Mouse (Mus musculus) kidney, postnatal 0 days (tissue): Measurements from ENCODE around the gene Dock4. TPM values are rescaled to one million over a fixed set of nuclear protein-coding genes. Genes with fewer than 3 reads are reported as not detected.

Source experiments
- ATAC-seq: fragments of 200-750 bp; cut with Nextera tagmentation; replicated peaks from 2 replicates; pipeline ENCODE4 v1.8.0; 2017; ENCODE audit warnings: low read depth, moderate number of reproducible peaks, moderate TSS enrichment, moderate library complexity; ENCODE audit not compliant: low FRiP score
- DNase-seq: peaks from one replicate; pipeline ENCODE4 v3.0.0-alpha.2; 2016; ENCODE audit warnings: low spot score
- H3K27ac ChIP-seq: fragments of 300-500 bp; sonication (generic); 2 replicates; pipeline ENCODE4 v1.5.1; 2014; ENCODE audit warnings: mild to moderate bottlenecking
- H3K27me3 ChIP-seq: fragments of 300-500 bp; sonication (generic); 2 replicates; pipeline ENCODE4 v1.6.1; 2014; ENCODE audit warnings: low read length, mixed read lengths; ENCODE audit not compliant: insufficient read depth
- H3K36me3 ChIP-seq: fragments of 300-500 bp; sonication (generic); 2 replicates; pipeline ENCODE4 v1.6.1; 2014; ENCODE audit warnings: low read length, mixed read lengths; ENCODE audit not compliant: insufficient read depth
- H3K4me1 ChIP-seq: fragments of 300-500 bp; sonication (generic); replicated peaks from 2 replicates; pipeline ENCODE4 v1.6.1; 2014; ENCODE audit warnings: antibody characterized with exemption, low read length, mixed read lengths; ENCODE audit not compliant: insufficient read depth
- H3K4me2 ChIP-seq: fragments of 300-500 bp; sonication (generic); 2 replicates; pipeline ENCODE4 v1.6.1; 2014; ENCODE audit warnings: mild to moderate bottlenecking, low read length, moderate library complexity, mixed read lengths
- H3K4me3 ChIP-seq: fragments of 300-500 bp; sonication (generic); replicated peaks from 2 replicates; pipeline ENCODE4 v1.5.1; 2014; ENCODE audit warnings: low read depth, low read length
- H3K9ac ChIP-seq: fragments of 300-500 bp; sonication (generic); 2 replicates; pipeline ENCODE4 v1.6.1; 2014; ENCODE audit warnings: low read depth, low read length
- H3K9me3 ChIP-seq: fragments of 300-500 bp; sonication (generic); replicated peaks from 2 replicates; pipeline ENCODE4 v1.6.1; 2016; ENCODE audit warnings: low read length, inconsistent platforms, mixed read lengths
- CTCF ChIP-seq: IDR thresholded peaks from 2 replicates; pipeline ENCODE4 v1.5.1; 2016; ENCODE audit warnings: antibody characterized with exemption, low read depth, mild to moderate bottlenecking, moderate library complexity
- WGBS: fragments of 180-500 bp; shearing (Covaris S2); extraction: QIAGEN DNeasy Blood & Tissue Kit; methylation state at CpG from one replicate; pipeline ENCODE4 v1.1.7; 2014; 5-methylcytosine and 5-hydroxymethylcytosine counted together
- polyA plus RNA-seq: library from polyadenylated mRNA; unstranded; fragments of >200 nt; fragmentation: Nextera tagmentation; extraction: Ambion mirVana; gene quantifications from 2 replicates; pipeline ENCODE4 v1.2.1, GENCODE M21; 2015

Gene Dock4
- polyA plus RNA-seq, 1 experiment from 2014 or later: 7.0 TPM

DNA sequence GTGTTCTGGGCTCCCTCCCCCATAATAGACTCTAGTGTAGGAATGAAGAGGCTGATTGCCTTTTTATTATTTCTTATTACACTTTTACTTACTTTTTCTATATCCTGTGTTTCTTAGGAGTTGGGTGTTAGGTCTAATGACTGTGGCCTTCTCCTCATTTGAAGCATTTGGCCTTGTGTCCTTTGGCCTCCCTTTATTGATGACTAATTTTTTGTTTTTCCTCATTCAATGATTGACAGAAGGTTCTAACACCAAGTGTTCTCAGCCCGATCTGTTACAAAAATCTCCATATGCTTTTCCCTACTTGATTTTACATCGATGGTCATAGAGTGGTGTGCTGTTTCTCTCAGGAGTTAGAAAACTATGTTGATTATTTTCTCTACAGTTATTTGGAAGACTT, 108.2 kb downstream of the Dock4 start:
- DNase-seq: no peak
- H3K4me3 ChIP-seq: no peak overlapping the region
- WGBS: 83% methylated on average over 2 of the region's 2 CpGs

DNA sequence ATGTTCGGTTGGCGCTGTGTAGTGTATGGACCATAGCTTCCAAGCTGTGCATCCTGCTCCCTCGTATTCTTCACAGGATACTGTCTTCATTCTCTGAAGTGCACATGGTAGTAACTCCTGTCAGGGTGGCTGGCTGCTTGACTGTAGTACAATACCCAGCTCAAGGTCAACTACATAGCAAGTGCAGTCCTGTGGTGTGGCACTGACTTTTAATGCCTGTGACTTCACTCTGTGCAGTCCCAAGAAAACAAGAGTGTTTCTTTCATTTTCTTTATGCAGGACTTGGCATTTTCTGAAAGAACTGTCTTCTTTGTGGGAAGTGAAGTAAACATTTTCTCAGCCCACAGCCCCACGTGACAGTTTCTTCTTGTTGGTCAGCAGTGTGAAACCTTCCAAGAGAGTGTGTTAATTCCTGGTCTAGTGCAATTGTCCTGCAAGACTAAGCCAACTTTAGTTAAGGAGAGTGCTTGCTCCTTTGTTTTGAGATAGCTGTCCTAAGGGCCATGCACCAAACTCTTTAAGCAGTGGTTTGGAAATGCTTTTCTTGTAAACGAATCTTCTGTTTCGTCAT, 109.3 kb downstream of the Dock4 start:
- Histone ChIP-seq H3K36me3 (no peaks in the 10 kb centered on the region), H3K9ac (no peak overlapping the region), H3K4me2 (no peak overlapping the region), H3K27ac (no peak overlapping the region), H3K9me3 (no peaks in the 10 kb centered on the region), H3K4me1 (no peaks in the 10 kb centered on the region), H3K4me3 (no peak overlapping the region), H3K27me3 (no peaks in the 10 kb centered on the region)
- TF ChIP-seq CTCF: no peak
- no peak for DNase-seq
- 92% methylated on average over 6 of the region's 6 CpGs for WGBS
- ATAC-seq: no peak

More for the DNA sequence above, 108.2 kb downstream of the Dock4 start:
- Histone ChIP-seq H3K4me1 (no peaks in the 10 kb centered on the region), H3K9me3 (no peaks in the 10 kb centered on the region), H3K4me2 (no peak overlapping the region), H3K27ac (no peak overlapping the region), H3K27me3 (no peaks in the 10 kb centered on the region), H3K36me3 (no peaks in the 10 kb centered on the region), H3K9ac (no peak overlapping the region)
- no peak for TF ChIP-seq CTCF
- no peak for ATAC-seq

DNA sequence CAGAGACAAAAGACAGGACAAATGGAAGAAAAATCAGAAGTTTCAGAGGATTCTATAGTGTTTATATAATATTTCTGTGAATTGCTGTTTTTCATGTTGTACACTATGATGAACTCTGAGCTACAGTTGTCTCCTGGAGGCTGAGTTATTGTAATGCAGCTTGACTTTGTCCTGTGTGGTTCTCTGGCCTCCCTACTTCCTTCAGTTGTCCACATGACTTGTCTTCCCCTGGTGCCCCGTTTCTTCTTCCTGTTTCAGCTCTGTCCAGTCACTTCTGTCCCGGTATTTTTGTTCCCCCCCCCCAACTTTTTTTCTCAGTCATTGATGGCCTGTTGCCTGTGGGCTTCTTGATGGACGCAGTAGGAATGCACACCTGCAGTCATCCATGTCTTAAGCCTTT, 112.8 kb downstream of the Dock4 start:
- Histone ChIP-seq H3K9ac (no peak overlapping the region), H3K4me2 (0 out of 2 replicates have a peak overlapping the region, but pooled peaks have one; percentile 8), H3K27me3 (no peaks in the 10 kb centered on the region), H3K36me3 (no peaks in the 10 kb centered on the region), H3K9me3 (no peaks in the 10 kb centered on the region), H3K4me1 (no peaks in the 10 kb centered on the region), H3K27ac (no peak overlapping the region), H3K4me3 (no peak overlapping the region)
- ATAC-seq (no peak), DNase-seq (no peak)
- TF ChIP-seq CTCF: no peak
- 48% methylated on average over 3 of the region's 3 CpGs for WGBS

DNA sequence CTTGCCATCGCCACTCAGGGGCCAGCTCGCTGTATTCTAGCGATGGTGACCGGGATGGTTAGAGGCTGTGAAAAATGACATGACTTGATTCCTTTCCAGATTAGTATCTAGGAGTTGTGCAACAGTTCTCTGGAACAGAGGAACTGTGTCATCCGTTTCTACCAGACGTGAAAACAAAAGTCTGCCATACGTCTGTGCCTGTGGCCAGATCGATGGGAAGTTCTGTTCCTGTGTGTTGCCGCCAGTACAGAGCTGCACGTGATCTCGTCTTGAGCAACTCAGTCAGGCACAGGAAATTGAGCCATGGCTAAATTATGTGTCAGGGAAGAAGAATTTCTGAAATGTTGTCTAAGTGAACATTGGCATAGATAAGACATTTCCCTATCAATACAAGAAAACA, 113.4 kb downstream of the Dock4 start:
- H3K4me3 ChIP-seq: no peak overlapping the region
- H3K9me3 ChIP-seq: no peaks in the 10 kb centered on the region
- 65% methylated on average over 11 of the region's 11 CpGs for WGBS
- no peak for TF ChIP-seq CTCF
- DNase-seq (peak; percentile 41), ATAC-seq (no peak)
- no peaks in the 10 kb centered on the region for H3K27me3 ChIP-seq
- H3K4me2 ChIP-seq: 0 out of 2 replicates have a peak overlapping the region, but pooled peaks have one; percentile 8
- no peak overlapping the region for H3K9ac ChIP-seq
- H3K4me1 ChIP-seq: no peaks in the 10 kb centered on the region
- no peak overlapping the region for H3K27ac ChIP-seq
- no peaks in the 10 kb centered on the region for H3K36me3 ChIP-seq

DNA sequence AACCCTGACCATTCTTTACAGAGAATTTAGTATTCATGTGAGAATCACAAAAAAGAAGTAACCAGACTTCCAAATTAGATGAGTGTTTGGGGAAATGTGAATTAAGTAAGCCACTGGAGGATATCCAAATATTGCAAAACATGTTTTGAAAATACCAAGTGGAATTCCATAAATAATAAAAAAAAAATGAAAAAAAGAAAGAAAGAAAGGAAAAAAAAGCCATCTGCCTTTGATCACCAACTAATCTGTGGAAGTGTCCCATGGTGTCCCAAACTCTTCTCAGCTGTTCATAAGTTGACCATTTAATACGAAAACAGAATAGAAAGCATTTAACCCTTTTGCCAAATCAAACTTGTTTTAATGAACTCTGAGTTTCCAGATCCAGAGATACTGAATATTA, 118.0 kb downstream of the Dock4 start:
- no peak overlapping the region for H3K9ac ChIP-seq
- 60% methylated on average over 1 of the region's 1 CpGs for WGBS
- H3K4me1 ChIP-seq: no peaks in the 10 kb centered on the region; the same call in 1 of the 2 replicates
- peak; percentile 34 for DNase-seq
- no peaks in the 10 kb centered on the region for H3K36me3 ChIP-seq
- no peak overlapping the region for H3K4me2 ChIP-seq
- no peak for TF ChIP-seq CTCF
- H3K27me3 ChIP-seq: no peaks in the 10 kb centered on the region
- no peaks in the 10 kb centered on the region for H3K9me3 ChIP-seq
- H3K27ac ChIP-seq: no peak overlapping the region
- no peak overlapping the region for H3K4me3 ChIP-seq
- no peak for ATAC-seq

DNA sequence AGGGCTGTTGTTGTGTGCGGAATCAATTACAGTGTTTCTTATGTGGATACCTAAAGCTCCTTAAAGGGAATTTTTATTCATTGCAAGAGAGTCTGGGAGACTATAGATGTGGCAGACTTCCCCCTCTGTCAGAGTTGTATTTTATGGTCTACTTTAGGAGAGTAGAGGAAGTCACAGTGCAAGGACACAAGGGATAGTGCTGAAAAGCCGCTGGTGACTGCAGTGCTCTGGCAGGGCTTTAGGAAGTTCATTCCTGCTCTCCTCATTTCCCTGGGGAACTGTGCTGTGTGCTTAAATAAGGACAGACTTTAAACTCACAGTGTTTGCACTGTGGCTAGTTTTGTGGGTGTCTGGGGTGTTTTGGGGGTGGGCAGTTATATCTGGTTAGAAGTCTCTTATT, 118.5 kb downstream of the Dock4 start:
- ATAC-seq (no peak), DNase-seq (peak; percentile 69)
- WGBS: 34% methylated on average over 2 of the region's 2 CpGs
- Histone ChIP-seq H3K36me3 (no peaks in the 10 kb centered on the region), H3K9me3 (no peaks in the 10 kb centered on the region), H3K4me3 (no peak overlapping the region), H3K27ac (no peak overlapping the region), H3K27me3 (no peaks in the 10 kb centered on the region), H3K9ac (no peak overlapping the region), H3K4me1 (peaks cover 1% of the 10 kb centered on the region; the same call in 1 of the 2 replicates), H3K4me2 (no peak overlapping the region)
- no peak for TF ChIP-seq CTCF
